Comparison of ENCODE assay signal across 26 mouse cellular contexts in the genomic region with DNA sequence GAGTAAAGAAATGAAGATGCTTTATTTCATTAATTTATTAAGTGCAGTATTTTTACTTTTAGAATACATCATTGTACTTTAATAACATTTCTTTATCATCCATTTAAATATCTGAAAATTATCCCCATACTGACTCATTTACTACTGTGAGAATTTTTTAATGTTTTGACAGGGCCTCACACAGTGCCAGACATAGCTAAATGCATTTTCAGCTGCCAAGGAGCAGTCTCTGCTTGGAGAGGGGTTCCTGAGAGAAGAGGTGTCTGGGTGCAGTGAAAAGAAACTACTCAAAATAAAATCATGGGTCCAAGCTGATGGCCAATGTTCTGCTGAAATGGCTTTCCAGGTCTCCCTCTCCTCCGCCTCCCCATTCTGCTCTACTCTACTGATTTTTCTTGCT.
"Had no signal": no experiment of that assay in that cellular context is flagged by ENCODE, and none has a peak within 500 bp of the region (broad histone marks: within the 10 kb centered on the region; RNA-seq: fewer than 3 reads in every experiment).

No protein-coding gene starts in this region.

- H3K36me3 ChIP-seq: embryonic facial prominence, embryonic 10.5 days; embryonic facial prominence, embryonic 12.5 days; embryonic facial prominence, embryonic 13.5 days; embryonic facial prominence, embryonic 15.5 days; forebrain, embryonic 12.5 days; heart, embryonic 10.5 days had no signal

- H3K4me2 ChIP-seq: embryonic facial prominence, embryonic 12.5 days; embryonic facial prominence, embryonic 13.5 days; embryonic facial prominence, embryonic 15.5 days; forebrain, embryonic 12.5 days; heart, embryonic 11.5 days had no signal

- H3K4me3 ChIP-seq: embryonic facial prominence, embryonic 10.5 days; embryonic facial prominence, embryonic 12.5 days; embryonic facial prominence, embryonic 13.5 days; embryonic facial prominence, embryonic 15.5 days; erythroblast, embryonic 14.5 days; forebrain, embryonic 12.5 days; gastrocnemius, adult 2 months; heart, adult 2 months; heart, embryonic 10.5 days had no signal

- H3K9ac ChIP-seq: embryonic facial prominence, embryonic 12.5 days; embryonic facial prominence, embryonic 13.5 days; embryonic facial prominence, embryonic 15.5 days; forebrain, embryonic 12.5 days; forebrain, postnatal 0 days had no signal

- H3K4me1 ChIP-seq: embryonic facial prominence, embryonic 10.5 days; embryonic facial prominence, embryonic 12.5 days; embryonic facial prominence, embryonic 13.5 days; embryonic facial prominence, embryonic 15.5 days; forebrain, embryonic 12.5 days; heart, embryonic 10.5 days had no signal

- H3K9me3 ChIP-seq: embryonic facial prominence, embryonic 10.5 days; embryonic facial prominence, embryonic 12.5 days; embryonic facial prominence, embryonic 13.5 days; embryonic facial prominence, embryonic 15.5 days; forebrain, embryonic 12.5 days; heart, embryonic 10.5 days had no signal

- DNase-seq: cerebellum, adult 8-10 months; cerebellum, adult 9-10 months; cerebellum, adult 9-11 months; cerebellum, postnatal 10 days; cerebellum, postnatal 14 days; cerebellum, postnatal 25 days; cerebellum, postnatal 36 days; embryo, embryonic 11 days; forebrain, postnatal 0 days; gastrocnemius, adult 2 months; gastrocnemius, postnatal 10 days; gastrocnemius, postnatal 14 days; gastrocnemius, postnatal 25 days; gastrocnemius, postnatal 36 days; heart, adult 11 months; heart, adult 18-20 months; heart, adult 2 months had no signal

- ATAC-seq: forebrain, embryonic 14.5 days; forebrain, postnatal 0 days had no signal

- H3K27ac ChIP-seq: embryonic facial prominence, embryonic 10.5 days; embryonic facial prominence, embryonic 12.5 days; embryonic facial prominence, embryonic 13.5 days; embryonic facial prominence, embryonic 15.5 days; forebrain, embryonic 12.5 days; gastrocnemius, adult 2 months; heart, adult 2 months; heart, embryonic 10.5 days had no signal

- H3K27me3 ChIP-seq: embryonic facial prominence, embryonic 12.5 days; embryonic facial prominence, embryonic 13.5 days; embryonic facial prominence, embryonic 15.5 days; forebrain, embryonic 12.5 days had no signal
